Mouse (Mus musculus) hindbrain, embryonic 12.5 days (tissue): Measurements from ENCODE around the gene Ociad1. TPM values are rescaled to one million over a fixed set of nuclear protein-coding genes. Genes with fewer than 3 reads are reported as not detected.

ENCODE experiments used
- ATAC-seq: fragments of 200-750 bp; cut with Nextera tagmentation; 2 replicates; pipeline ENCODE4 v1.8.0; 2017; ENCODE audit warnings: moderate TSS enrichment; ENCODE audit not compliant: low FRiP score
- H3K27ac ChIP-seq: fragments of 300-500 bp; sonication (generic); 2 replicates; pipeline ENCODE4 v1.5.1; 2016; ENCODE audit warnings: mild to moderate bottlenecking
- H3K27me3 ChIP-seq: fragments of 300-500 bp; sonication (generic); 2 replicates; pipeline ENCODE4 v1.6.1; 2016; ENCODE audit warnings: mild to moderate bottlenecking
- H3K36me3 ChIP-seq: fragments of 300-500 bp; sonication (generic); 2 replicates; pipeline ENCODE4 v1.6.1; 2016; ENCODE audit warnings: mild to moderate bottlenecking
- H3K4me1 ChIP-seq: fragments of 300-500 bp; sonication (generic); 2 replicates; pipeline ENCODE4 v1.6.1; 2016
- H3K4me2 ChIP-seq: fragments of 300-500 bp; sonication (generic); replicated peaks from 2 replicates; pipeline ENCODE4 v1.6.1; 2016; ENCODE audit warnings: mild to moderate bottlenecking
- H3K4me3 ChIP-seq: fragments of 300-500 bp; sonication (generic); 2 replicates; pipeline ENCODE4 v1.5.1; 2016; ENCODE audit warnings: mild to moderate bottlenecking
- H3K9ac ChIP-seq: fragments of 300-500 bp; sonication (generic); 2 replicates; pipeline ENCODE4 v1.6.1; 2016; ENCODE audit warnings: mild to moderate bottlenecking, moderate library complexity
- H3K9me3 ChIP-seq: fragments of 300-500 bp; sonication (generic); replicated peaks from 2 replicates; pipeline ENCODE4 v1.6.1; 2016; ENCODE audit warnings: mild to moderate bottlenecking
- WGBS: fragments of 180-500 bp; shearing (Covaris S2); methylation state at CpG from one replicate; pipeline ENCODE4 v1.1.7; 2016; 5-methylcytosine and 5-hydroxymethylcytosine counted together
- polyA plus RNA-seq: library from polyadenylated mRNA; unstranded; fragments of >200 nt; fragmentation: Nextera tagmentation; extraction: Ambion mirVana; gene quantifications from 2 replicates; pipeline ENCODE4 v1.2.1, GENCODE M21; 2016

The Ociad1 gene
- polyA plus RNA-seq, 1 experiment from 2014 or later, result 207 TPM

- 17% methylated on average over 8 of the region's 8 CpGs for WGBS
- peaks cover 5% of the 10 kb centered on the region; the same call in 1 of the 2 replicates for H3K4me1 ChIP-seq
- no peak for ATAC-seq
- H3K9me3 ChIP-seq, result no peaks in the 10 kb centered on the region
- H3K9ac ChIP-seq, result peak overlapping the region; percentile 92
- H3K4me2 ChIP-seq, result peak overlapping the region; percentile 70
- peak overlapping the region; percentile 93 for H3K4me3 ChIP-seq
- no peaks in the 10 kb centered on the region for H3K27me3 ChIP-seq
- H3K27ac ChIP-seq, result no peak overlapping the region
- peaks cover 20% of the 10 kb centered on the region for H3K36me3 ChIP-seq
Measured at GRCm38 (mm10) chr5:73293458-73293827, 859 bp downstream of the Ociad1 start.

GRCm38 (mm10) chr5:73295016-73295415, 2.4 kb downstream of the Ociad1 start:
- no peak overlapping the region for H3K27ac ChIP-seq

GRCm38 (mm10) chr5:73295916-73296315, 3.3 kb downstream of the Ociad1 start:
- H3K36me3 ChIP-seq, result peaks cover 30% of the 10 kb centered on the region
- no peak overlapping the region for H3K4me3 ChIP-seq
- 83% methylated on average over 4 of the region's 4 CpGs for WGBS
- H3K4me1 ChIP-seq, result peaks cover 5% of the 10 kb centered on the region; the same call in 1 of the 2 replicates
- no peak overlapping the region for H3K9ac ChIP-seq
- H3K27me3 ChIP-seq, result no peaks in the 10 kb centered on the region
- no peak overlapping the region for H3K27ac ChIP-seq
- H3K4me2 ChIP-seq, result no peak overlapping the region
- no peaks in the 10 kb centered on the region for H3K9me3 ChIP-seq
- ATAC-seq, result no peak

More at GRCm38 (mm10) chr5:73295016-73295415, 2.4 kb downstream of the Ociad1 start:
- Histone ChIP-seq H3K9ac (no peak overlapping the region), H3K27me3 (no peaks in the 10 kb centered on the region), H3K9me3 (no peaks in the 10 kb centered on the region), H3K4me2 (no peak overlapping the region), H3K36me3 (peaks cover 24% of the 10 kb centered on the region), H3K4me3 (no peak overlapping the region), H3K4me1 (peaks cover 5% of the 10 kb centered on the region; the same call in 1 of the 2 replicates)
- 96% methylated on average over 7 of the region's 7 CpGs for WGBS
- ATAC-seq, result no peak

GRCm38 (mm10) chr5:73301601-73302307, 9.2 kb downstream of the Ociad1 start:
- Histone ChIP-seq H3K4me1 (no peaks in the 10 kb centered on the region), H3K9ac (no peak overlapping the region), H3K27ac (no peak overlapping the region), H3K4me2 (no peak overlapping the region), H3K27me3 (no peaks in the 10 kb centered on the region), H3K36me3 (peaks cover 56% of the 10 kb centered on the region), H3K9me3 (no peaks in the 10 kb centered on the region), H3K4me3 (no peak overlapping the region)
- 93% methylated on average over 7 of the region's 7 CpGs for WGBS
- ATAC-seq, result no peak

GRCm38 (mm10) chr5:73304507-73304906, 11.9 kb downstream of the Ociad1 start:
- ATAC-seq, result no peak
- WGBS, result 93% methylated on average over 12 of the region's 12 CpGs
- Histone ChIP-seq H3K36me3 (peaks cover 72% of the 10 kb centered on the region), H3K9ac (no peak overlapping the region), H3K4me2 (no peak overlapping the region), H3K27me3 (no peaks in the 10 kb centered on the region), H3K9me3 (no peaks in the 10 kb centered on the region), H3K4me1 (no peaks in the 10 kb centered on the region), H3K4me3 (no peak overlapping the region), H3K27ac (no peak overlapping the region)

GRCm38 (mm10) chr5:73306486-73306885, 13.9 kb downstream of the Ociad1 start:
- Histone ChIP-seq H3K4me3 (no peak overlapping the region), H3K9me3 (no peaks in the 10 kb centered on the region), H3K9ac (no peak overlapping the region), H3K36me3 (peaks cover 76% of the 10 kb centered on the region), H3K4me1 (no peaks in the 10 kb centered on the region), H3K4me2 (no peak overlapping the region), H3K27me3 (no peaks in the 10 kb centered on the region), H3K27ac (no peak overlapping the region)
- 96% methylated on average over 6 of the region's 6 CpGs for WGBS
- ATAC-seq, result no peak

- H3K27me3 ChIP-seq, result no peaks in the 10 kb centered on the region
- H3K9ac ChIP-seq, result no peak overlapping the region
- ATAC-seq, result no peak
- H3K4me1 ChIP-seq, result no peaks in the 10 kb centered on the region
- 96% methylated on average over 3 of the region's 3 CpGs for WGBS
- no peak overlapping the region for H3K4me2 ChIP-seq
- H3K4me3 ChIP-seq, result no peak overlapping the region
- H3K36me3 ChIP-seq, result peaks cover 74% of the 10 kb centered on the region
- H3K9me3 ChIP-seq, result no peaks in the 10 kb centered on the region
- no peak overlapping the region for H3K27ac ChIP-seq
Measured at GRCm38 (mm10) chr5:73307297-73307696, 14.7 kb downstream of the Ociad1 start.

- Histone ChIP-seq H3K9me3 (no peaks in the 10 kb centered on the region), H3K4me1 (no peaks in the 10 kb centered on the region), H3K27ac (no peak overlapping the region), H3K4me2 (no peak overlapping the region), H3K9ac (no peak overlapping the region), H3K27me3 (no peaks in the 10 kb centered on the region), H3K36me3 (peaks cover 81% of the 10 kb centered on the region), H3K4me3 (no peak overlapping the region)
- ATAC-seq, result no peak
- WGBS, result 91% methylated on average over 4 of the region's 4 CpGs
Measured at GRCm38 (mm10) chr5:73309496-73309895, 16.9 kb downstream of the Ociad1 start.

GRCm38 (mm10) chr5:73310401-73310800, 17.8 kb downstream of the Ociad1 start:
- H3K4me3 ChIP-seq, result no peak overlapping the region

GRCm38 (mm10) chr5:73311458-73311857, 18.9 kb downstream of the Ociad1 start:
- no peak for ATAC-seq
- Histone ChIP-seq H3K9ac (no peak overlapping the region), H3K27me3 (no peaks in the 10 kb centered on the region), H3K27ac (no peak overlapping the region), H3K4me2 (no peak overlapping the region), H3K36me3 (peaks cover 80% of the 10 kb centered on the region), H3K4me3 (no peak overlapping the region), H3K4me1 (no peaks in the 10 kb centered on the region), H3K9me3 (no peaks in the 10 kb centered on the region)
- WGBS, result 94% methylated on average over 5 of the region's 5 CpGs

More at GRCm38 (mm10) chr5:73310401-73310800, 17.8 kb downstream of the Ociad1 start:
- Histone ChIP-seq H3K27ac (no peak overlapping the region), H3K27me3 (no peaks in the 10 kb centered on the region), H3K36me3 (peaks cover 81% of the 10 kb centered on the region), H3K9ac (no peak overlapping the region), H3K4me1 (no peaks in the 10 kb centered on the region), H3K9me3 (no peaks in the 10 kb centered on the region), H3K4me2 (no peak overlapping the region)
- no peak for ATAC-seq
- WGBS, result 96% methylated on average over 1 of the region's 1 CpGs

- no peaks in the 10 kb centered on the region for H3K27me3 ChIP-seq
- WGBS, result 95% methylated on average over 10 of the region's 10 CpGs
Measured at GRCm38 (mm10) chr5:73313591-73313990, 21.0 kb downstream of the Ociad1 start.

GRCm38 (mm10) chr5:73314654-73315053, 22.1 kb downstream of the Ociad1 start:
- no peak for ATAC-seq
- H3K9me3 ChIP-seq, result no peaks in the 10 kb centered on the region
- peaks cover 61% of the 10 kb centered on the region for H3K36me3 ChIP-seq
- H3K9ac ChIP-seq, result no peak overlapping the region
- H3K4me2 ChIP-seq, result no peak overlapping the region
- H3K4me1 ChIP-seq, result no peaks in the 10 kb centered on the region
- 98% methylated on average over 2 of the region's 2 CpGs for WGBS
- no peak overlapping the region for H3K4me3 ChIP-seq
- H3K27ac ChIP-seq, result no peak overlapping the region
- H3K27me3 ChIP-seq, result no peaks in the 10 kb centered on the region

More at GRCm38 (mm10) chr5:73313591-73313990, 21.0 kb downstream of the Ociad1 start:
- Histone ChIP-seq H3K4me2 (no peak overlapping the region), H3K4me1 (no peaks in the 10 kb centered on the region), H3K4me3 (no peak overlapping the region), H3K9me3 (no peaks in the 10 kb centered on the region), H3K36me3 (peaks cover 68% of the 10 kb centered on the region), H3K9ac (no peak overlapping the region), H3K27ac (no peak overlapping the region)
- no peak for ATAC-seq

- no peak overlapping the region for H3K9ac ChIP-seq
- no peak for ATAC-seq
- no peaks in the 10 kb centered on the region for H3K9me3 ChIP-seq
- peaks cover 24% of the 10 kb centered on the region for H3K36me3 ChIP-seq
- H3K4me1 ChIP-seq, result no peaks in the 10 kb centered on the region
- H3K27me3 ChIP-seq, result no peaks in the 10 kb centered on the region
- 93% methylated on average over 5 of the region's 5 CpGs for WGBS
- no peak overlapping the region for H3K4me2 ChIP-seq
- H3K4me3 ChIP-seq, result no peak overlapping the region
- no peak overlapping the region for H3K27ac ChIP-seq
Measured at GRCm38 (mm10) chr5:73319306-73319705, 26.7 kb downstream of the Ociad1 start.
